Mouse (Mus musculus) forebrain, embryonic 14.5 days (tissue): ENCODE results near the gene Klhl21. TPM values are rescaled to one million over a fixed set of nuclear protein-coding genes. Genes with fewer than 3 reads are reported as not detected.
A peak's percentile ranks its signal among the peaks of the same experiment; 100 is the strongest.

Source experiments
- ATAC-seq: fragments of 200-750 bp; cut with Nextera tagmentation; 2 replicates; pipeline ENCODE4 v1.8.0; 2017; ENCODE audit warnings: mild to moderate bottlenecking, moderate library complexity
- DNase-seq: peaks from one replicate; pipeline ENCODE4 v3.0.0-alpha.2; 2015; ENCODE audit warnings: low spot score
- H3K27ac ChIP-seq: fragments of 300-500 bp; sonication (generic); 2 replicates; pipeline ENCODE4 v1.5.1; 2014; ENCODE audit warnings: low read depth, mild to moderate bottlenecking, control low read depth, low read length, moderate library complexity
- H3K27me3 ChIP-seq: fragments of 300-500 bp; sonication (generic); replicated peaks from 2 replicates; pipeline ENCODE4 v1.6.1; 2014; ENCODE audit warnings: low read length, control low read depth, mixed read lengths; ENCODE audit not compliant: control insufficient read depth, insufficient read depth
- H3K36me3 ChIP-seq: fragments of 300-500 bp; sonication (generic); 2 replicates; pipeline ENCODE4 v1.6.1; 2014; ENCODE audit warnings: low read length, control low read depth; ENCODE audit not compliant: control insufficient read depth, insufficient read depth
- H3K4me1 ChIP-seq: fragments of 300-500 bp; sonication (generic); 2 replicates; pipeline ENCODE4 v1.6.1; 2014; ENCODE audit warnings: antibody characterized with exemption, low read length, control low read depth; ENCODE audit not compliant: control insufficient read depth, insufficient read depth
- H3K4me2 ChIP-seq: fragments of 300-500 bp; sonication (generic); 2 replicates; pipeline ENCODE4 v1.6.1; 2014; ENCODE audit warnings: mild to moderate bottlenecking, control low read depth, low read length
- H3K4me3 ChIP-seq: fragments of 300-500 bp; sonication (generic); 2 replicates; pipeline ENCODE4 v1.5.1; 2014; ENCODE audit warnings: low read depth, low read length, control low read depth
- H3K9ac ChIP-seq: fragments of 300-500 bp; sonication (generic); 2 replicates; pipeline ENCODE4 v1.6.1; 2014; ENCODE audit warnings: mild to moderate bottlenecking, low read length, control low read depth, moderate library complexity
- H3K9me3 ChIP-seq: fragments of 300-500 bp; sonication (generic); replicated peaks from 2 replicates; pipeline ENCODE4 v1.6.1; 2016; ENCODE audit warnings: low read length, control low read depth, mixed read lengths; ENCODE audit not compliant: control insufficient read depth
- WGBS: fragments of 180-500 bp; shearing (Covaris S2); extraction: QIAGEN DNeasy Blood & Tissue Kit; methylation state at CpG from one replicate; pipeline ENCODE4 v1.1.7; 2014; 5-methylcytosine and 5-hydroxymethylcytosine counted together
- polyA plus RNA-seq: library from polyadenylated mRNA; unstranded; fragments of >200 nt; fragmentation: Nextera tagmentation; extraction: Ambion mirVana; gene quantifications from 2 replicates; pipeline ENCODE4 v1.2.1, GENCODE M21; 2014

Gene Klhl21
- polyA plus RNA-seq, 1 experiment from 2014 or later = 0.69 TPM

- Histone ChIP-seq H3K4me3 (peak within 1 kb of the TSS; percentile 99), H3K27me3 (no peaks in the 10 kb centered on the region), H3K4me1 (peaks cover 7% of the 10 kb centered on the region), H3K4me2 (peak within 1 kb of the TSS; percentile 84), H3K36me3 (peaks cover 25% of the 10 kb centered on the region), H3K9me3 (no peaks in the 10 kb centered on the region), H3K27ac (no peak within 1 kb of the TSS), H3K9ac (peak within 1 kb of the TSS; percentile 91)
- WGBS = 47% methylated on average over 10 of the region's 10 CpGs
- ATAC-seq (0 out of 2 replicates have a peak, but pooled peaks have one; percentile 8), DNase-seq (no peak)
These were observed 29.8 kb downstream of the Klhl21 start, which contains the start of gene Tas1r1 for GRCm38 (mm10) chr4:152038225-152038984. TSS of gene Tas1r1 (minus strand) at chr4:152038568.

DNA sequence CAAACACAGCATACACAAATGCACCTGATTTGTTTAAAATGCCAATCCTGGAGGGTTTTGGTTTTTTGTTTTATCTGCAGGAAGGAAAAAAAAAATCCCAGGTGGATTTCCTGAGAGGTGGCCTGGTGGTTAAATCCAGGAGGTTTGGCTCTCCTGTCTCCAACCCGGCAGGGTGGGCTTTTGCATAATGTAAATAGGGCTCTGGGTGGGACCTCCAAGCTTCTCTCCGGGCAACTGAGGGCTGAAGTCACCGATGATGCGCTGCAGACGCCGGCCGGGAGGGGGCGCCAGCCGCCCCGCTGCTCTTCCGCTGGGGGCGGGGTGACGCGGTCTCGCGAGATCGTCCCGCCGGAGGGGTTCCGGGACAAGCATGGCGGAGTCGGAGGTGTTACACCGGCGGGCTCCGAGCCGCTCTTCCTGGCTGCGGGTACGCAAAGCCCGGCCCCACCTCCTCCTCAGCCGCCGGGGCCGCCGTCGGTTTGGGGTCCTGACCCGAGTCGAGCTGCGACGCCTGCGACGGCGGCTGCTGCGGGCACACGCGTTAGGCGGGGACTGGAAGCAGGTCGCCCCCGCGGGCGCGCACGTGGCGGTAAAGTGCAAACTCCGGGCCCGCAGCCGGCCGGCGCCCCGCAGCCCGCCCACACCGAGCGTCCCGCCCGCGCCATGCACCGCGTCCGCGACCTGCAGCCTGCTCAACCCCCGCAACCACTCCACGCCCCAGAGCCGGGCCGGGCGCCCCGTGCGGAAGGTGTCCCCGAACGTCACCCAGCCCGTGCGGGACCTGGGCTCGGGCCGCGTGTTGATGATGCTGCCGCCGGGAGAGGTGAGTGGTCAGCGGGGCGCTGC, 30.6 kb downstream of the Klhl21 start, which contains the start of gene Nol9:
Gene Nol9, plus strand, starts transcription at position 337 of the 846 bp plus-strand sequence.
- peak within 1 kb of the TSS; percentile 84 for H3K4me2 ChIP-seq
- peak; percentile 93 for DNase-seq
- under 1% methylated on average over 72 of the region's 86 CpGs for WGBS
- peak within 1 kb of the TSS; percentile 91 for H3K9ac ChIP-seq
- H3K27ac ChIP-seq = no peak within 1 kb of the TSS
- peaks cover 33% of the 10 kb centered on the region for H3K36me3 ChIP-seq
- peaks cover 7% of the 10 kb centered on the region for H3K4me1 ChIP-seq
- H3K27me3 ChIP-seq = no peaks in the 10 kb centered on the region
- ATAC-seq = peak; percentile 92
- no peaks in the 10 kb centered on the region for H3K9me3 ChIP-seq
- peak within 1 kb of the TSS; percentile 99 for H3K4me3 ChIP-seq

GRCm38 (mm10) chr4:152039831-152040310, 31.3 kb downstream of the Klhl21 start:
- H3K9me3 ChIP-seq = no peaks in the 10 kb centered on the region
- peaks cover 7% of the 10 kb centered on the region for H3K4me1 ChIP-seq
- ATAC-seq (no peak; the same call in 1 of the 2 replicates), DNase-seq (no peak)
- peak overlapping the region; percentile 99 for H3K4me3 ChIP-seq
- H3K9ac ChIP-seq = peak overlapping the region; percentile 91
- H3K27me3 ChIP-seq = no peaks in the 10 kb centered on the region
- H3K4me2 ChIP-seq = peak overlapping the region; percentile 84
- peaks cover 40% of the 10 kb centered on the region for H3K36me3 ChIP-seq
- H3K27ac ChIP-seq = no peak overlapping the region
- 5% methylated on average over 25 of the region's 25 CpGs for WGBS

DNA sequence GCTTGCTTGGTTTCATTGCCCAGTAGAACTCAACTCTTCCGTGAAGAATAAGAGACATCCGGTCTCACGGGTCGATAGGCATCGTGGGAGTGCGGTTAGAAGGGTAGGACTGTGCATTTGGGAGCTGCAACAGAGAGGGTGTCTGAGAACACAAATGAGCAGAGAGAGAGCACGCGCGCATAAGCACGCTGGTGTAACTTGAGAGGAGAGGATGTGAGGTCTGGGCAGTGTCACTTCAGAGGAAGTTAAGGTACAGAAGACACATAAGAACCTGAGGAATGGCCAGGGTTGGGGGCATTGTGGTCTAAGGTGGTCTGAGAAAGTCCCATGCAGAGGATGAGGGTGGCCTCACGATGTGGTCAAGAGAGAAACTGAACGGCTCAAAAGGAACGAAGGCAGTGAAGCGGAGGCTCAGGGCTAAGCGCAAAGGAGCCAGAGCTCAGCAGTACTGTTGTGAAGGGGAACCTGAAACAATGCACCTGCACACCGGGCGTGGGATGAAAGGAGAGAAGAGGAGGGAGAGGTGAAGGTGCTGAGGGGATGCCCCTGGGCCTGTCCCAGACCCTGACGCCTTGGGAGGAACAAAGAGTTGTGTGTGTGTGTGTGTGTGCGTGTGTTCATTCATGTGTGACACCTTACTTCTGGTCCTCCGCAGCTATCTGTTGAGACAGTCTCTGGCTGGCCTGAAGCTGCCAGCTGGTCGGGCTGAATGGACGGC, 33.5 kb downstream of the Klhl21 start:
- H3K27me3 ChIP-seq = no peaks in the 10 kb centered on the region
- H3K27ac ChIP-seq = no peak overlapping the region
- H3K36me3 ChIP-seq = peaks cover 58% of the 10 kb centered on the region
- ATAC-seq (no peak), DNase-seq (no peak)
- 96% methylated on average over 22 of the region's 22 CpGs for WGBS
- no peaks in the 10 kb centered on the region for H3K9me3 ChIP-seq
- no peak overlapping the region for H3K9ac ChIP-seq
- no peak overlapping the region for H3K4me3 ChIP-seq
- H3K4me2 ChIP-seq = no peak overlapping the region
- H3K4me1 ChIP-seq = peaks cover 7% of the 10 kb centered on the region

GRCm38 (mm10) chr4:152043171-152043570, 34.6 kb downstream of the Klhl21 start:
- Histone ChIP-seq H3K4me3 (no peak overlapping the region), H3K4me1 (peaks cover 7% of the 10 kb centered on the region), H3K36me3 (peaks cover 69% of the 10 kb centered on the region), H3K9me3 (no peaks in the 10 kb centered on the region), H3K27ac (no peak overlapping the region), H3K9ac (no peak overlapping the region), H3K27me3 (no peaks in the 10 kb centered on the region), H3K4me2 (no peak overlapping the region)
- DNase-seq (no peak), ATAC-seq (no peak)
- 84% methylated on average over 3 of the region's 3 CpGs for WGBS

DNA sequence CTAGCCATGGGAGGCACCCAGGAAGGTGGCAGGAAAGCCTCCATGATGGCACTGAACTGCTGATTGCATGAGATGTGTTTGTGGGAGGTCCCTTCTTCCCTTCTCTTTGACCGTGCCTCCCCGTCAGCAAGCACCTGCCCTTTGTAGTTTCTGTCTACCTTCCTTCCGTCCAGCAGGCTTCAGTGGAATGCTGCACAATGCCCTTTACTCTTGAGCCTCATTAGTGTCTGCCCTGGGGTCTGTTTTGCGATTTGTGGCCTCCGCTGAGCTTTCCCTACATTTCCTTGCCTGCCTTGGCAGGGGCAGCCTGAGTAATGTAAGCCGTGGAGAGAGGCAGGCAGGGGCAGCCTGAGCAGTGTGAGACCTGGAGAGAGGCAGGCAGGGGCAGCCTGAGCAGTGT, 36.0 kb downstream of the Klhl21 start:
- Histone ChIP-seq H3K9ac (no peak overlapping the region), H3K36me3 (peaks cover 82% of the 10 kb centered on the region), H3K9me3 (no peaks in the 10 kb centered on the region), H3K4me1 (peaks cover 7% of the 10 kb centered on the region), H3K4me3 (no peak overlapping the region), H3K4me2 (no peak overlapping the region), H3K27me3 (no peaks in the 10 kb centered on the region), H3K27ac (no peak overlapping the region)
- 70% methylated on average over 6 of the region's 6 CpGs for WGBS
- no peak for DNase-seq
- no peak for ATAC-seq

GRCm38 (mm10) chr4:152062390-152063110, 53.9 kb downstream of the Klhl21 start:
- H3K4me3 ChIP-seq = no peak overlapping the region
- H3K9me3 ChIP-seq = no peaks in the 10 kb centered on the region
- WGBS = 82% methylated on average over 9 of the region's 9 CpGs
- peaks cover 35% of the 10 kb centered on the region for H3K36me3 ChIP-seq
- no peak for DNase-seq
- no peak for ATAC-seq
- H3K9ac ChIP-seq = no peak overlapping the region
- no peak overlapping the region for H3K4me2 ChIP-seq
- H3K27ac ChIP-seq = no peak overlapping the region
- no peaks in the 10 kb centered on the region for H3K4me1 ChIP-seq
- no peaks in the 10 kb centered on the region for H3K27me3 ChIP-seq

DNA sequence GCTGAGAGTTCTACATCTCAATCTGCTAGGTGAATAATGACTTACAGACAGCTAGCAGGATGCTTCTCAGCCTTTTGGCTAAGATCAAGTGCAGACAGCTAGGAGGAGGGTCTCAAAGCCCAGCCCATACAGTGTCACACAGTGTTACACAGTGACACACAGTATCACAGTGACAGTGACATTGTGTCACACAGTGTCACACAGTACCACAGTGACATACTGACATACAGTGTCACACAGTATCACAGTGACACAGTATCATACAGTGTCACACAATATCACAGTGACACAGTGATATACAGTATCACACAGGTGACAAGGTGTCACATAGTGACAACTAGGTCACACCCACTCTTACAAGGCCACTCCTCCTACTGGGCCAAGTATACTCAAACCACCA, 58.7 kb downstream of the Klhl21 start:
- DNase-seq (no peak), ATAC-seq (no peak)
- H3K9me3 ChIP-seq = no peaks in the 10 kb centered on the region
- no peak overlapping the region for H3K4me3 ChIP-seq
- no peaks in the 10 kb centered on the region for H3K27me3 ChIP-seq
- H3K4me2 ChIP-seq = no peak overlapping the region
- H3K36me3 ChIP-seq = no peaks in the 10 kb centered on the region
- no peak overlapping the region for H3K27ac ChIP-seq
- H3K4me1 ChIP-seq = no peaks in the 10 kb centered on the region
- no peak overlapping the region for H3K9ac ChIP-seq
